Mouse (Mus musculus) stomach, postnatal 0 days (tissue): Measurements from ENCODE around the gene Zfp868. TPM values are rescaled to one million over a fixed set of nuclear protein-coding genes. Genes with fewer than 3 reads are reported as not detected.
"Not testable (repeated sequence)": the region's sequence is repeated elsewhere in the genome, so short reads cannot be mapped to it uniquely, and the experiment has no call there.

ENCODE experiments used
- ATAC-seq: fragments of 200-750 bp; cut with Nextera tagmentation; 2 replicates; pipeline ENCODE4 v1.8.0; 2017; ENCODE audit not compliant: low FRiP score, low TSS enrichment
- DNase-seq: peaks from one replicate; pipeline ENCODE4 v3.0.0-alpha.2; 2016; ENCODE audit warnings: low spot score
- H3K27ac ChIP-seq: fragments of 300-500 bp; sonication (generic); replicated peaks from 2 replicates; pipeline ENCODE4 v1.5.1; 2014; ENCODE audit warnings: mild to moderate bottlenecking, control low read depth
- H3K27me3 ChIP-seq: fragments of 300-500 bp; sonication (generic); 2 replicates; pipeline ENCODE4 v1.6.1; 2014; ENCODE audit warnings: low read length; ENCODE audit not compliant: control insufficient read depth, insufficient read depth
- H3K36me3 ChIP-seq: fragments of 300-500 bp; sonication (generic); 2 replicates; pipeline ENCODE4 v1.6.1; 2014; ENCODE audit warnings: low read length, mixed read lengths; ENCODE audit not compliant: control insufficient read depth, insufficient read depth
- H3K4me1 ChIP-seq: fragments of 300-500 bp; sonication (generic); replicated peaks from 2 replicates; pipeline ENCODE4 v1.6.1; 2014; ENCODE audit warnings: antibody characterized with exemption; ENCODE audit not compliant: control insufficient read depth, insufficient read depth
- H3K4me2 ChIP-seq: fragments of 300-500 bp; sonication (generic); replicated peaks from 2 replicates; pipeline ENCODE4 v1.6.1; 2014; ENCODE audit warnings: low read depth, mild to moderate bottlenecking, control low read depth, moderate library complexity
- H3K4me3 ChIP-seq: fragments of 300-500 bp; sonication (generic); 2 replicates; pipeline ENCODE4 v1.5.1; 2014; ENCODE audit warnings: low read depth, low read length, control low read depth
- H3K9ac ChIP-seq: fragments of 300-500 bp; sonication (generic); 2 replicates; pipeline ENCODE4 v1.6.1; 2014; ENCODE audit warnings: mild to moderate bottlenecking, low read length, control low read depth, mixed read lengths
- H3K9me3 ChIP-seq: fragments of 300-500 bp; sonication (generic); 2 replicates; pipeline ENCODE4 v1.6.1; 2016; ENCODE audit warnings: low read length; ENCODE audit not compliant: control insufficient read depth
- CTCF ChIP-seq: IDR thresholded peaks from 2 replicates; pipeline ENCODE4 v1.5.1; 2016; ENCODE audit warnings: antibody characterized with exemption, low read depth, mild to moderate bottlenecking, moderate library complexity
- EP300 ChIP-seq: optimal IDR thresholded peaks from 2 replicates; pipeline ENCODE3; 2016; ENCODE audit warnings: antibody characterized with exemption
- WGBS: fragments of 180-500 bp; shearing (Covaris S2); extraction: QIAGEN DNeasy Blood & Tissue Kit; methylation state at CpG from one replicate; pipeline ENCODE4 v1.1.7; 2014; 5-methylcytosine and 5-hydroxymethylcytosine counted together
- polyA plus RNA-seq: library from polyadenylated mRNA; unstranded; fragments of >200 nt; fragmentation: Nextera tagmentation; extraction: Ambion mirVana; gene quantifications from 2 replicates; pipeline ENCODE4 v1.2.1, GENCODE M21; 2015

Gene Zfp868
- polyA plus RNA-seq, 1 experiment from 2014 or later, result 9.0 TPM

- ATAC-seq, result no peak
- 64% methylated on average over 2 of the region's 2 CpGs for WGBS
- DNase-seq, result no peak
These were observed 10.7 kb downstream of the Zfp868 start for GRCm38 (mm10) chr8:69614687-69615086.

GRCm38 (mm10) chr8:69597598-69597997 is 27.8 kb downstream of the Zfp868 start:
- 85% methylated on average over 2 of the region's 3 CpGs for WGBS
- not testable (repeated sequence) for H3K4me2 ChIP-seq, H3K9me3 ChIP-seq, H3K27me3 ChIP-seq, H3K36me3 ChIP-seq, H3K4me1 ChIP-seq, DNase-seq, H3K9ac ChIP-seq, H3K4me3 ChIP-seq, H3K27ac ChIP-seq, ATAC-seq

More at GRCm38 (mm10) chr8:69614687-69615086, 10.7 kb downstream of the Zfp868 start:
- Histone ChIP-seq H3K4me2 (no peak overlapping the region), H3K4me3 (no peak overlapping the region), H3K36me3 (peaks cover 23% of the 10 kb centered on the region; the same call in 1 of the 2 replicates), H3K27ac (no peak overlapping the region), H3K9me3 (no peaks in the 10 kb centered on the region), H3K9ac (no peak overlapping the region), H3K27me3 (no peaks in the 10 kb centered on the region), H3K4me1 (no peaks in the 10 kb centered on the region)
- TF ChIP-seq EP300, result no peak
- peak; percentile 57 for TF ChIP-seq CTCF

- ATAC-seq (no peak), DNase-seq (peak; percentile 45)
- Histone ChIP-seq H3K4me1 (no peaks in the 10 kb centered on the region), H3K27me3 (no peaks in the 10 kb centered on the region), H3K27ac (no peak overlapping the region), H3K4me2 (peak overlapping the region; percentile 80), H3K9me3 (no peaks in the 10 kb centered on the region), H3K36me3 (no peaks in the 10 kb centered on the region), H3K9ac (peak overlapping the region; percentile 63), H3K4me3 (peak overlapping the region; percentile 41)
- peak; percentile 3; the same call in 1 of the 2 replicates for TF ChIP-seq CTCF
- TF ChIP-seq EP300, result no peak
- WGBS, result 2% methylated on average over 52 of the region's 54 CpGs
These were observed 40.6 kb downstream of the Zfp868 start for GRCm38 (mm10) chr8:69584611-69585202.

GRCm38 (mm10) chr8:69584201-69584600 is 41.1 kb downstream of the Zfp868 start:
- not testable (repeated sequence) for H3K27me3 ChIP-seq, H3K36me3 ChIP-seq, DNase-seq, H3K9me3 ChIP-seq, ATAC-seq, H3K27ac ChIP-seq, H3K4me1 ChIP-seq
- WGBS, result 25% methylated on average over 7 of the region's 7 CpGs
- Histone ChIP-seq H3K4me2 (peak overlapping the region; percentile 80), H3K9ac (peak overlapping the region; percentile 63), H3K4me3 (peak overlapping the region; percentile 41)

Other genes with a start within 250 kb of the Zfp868 start
- gene Gm9495, start 172.0 kb downstream of the Zfp868 start, polyA plus RNA-seq, result not detected in 2 replicates
- gene Gm7697, start 102.6 kb downstream of the Zfp868 start, polyA plus RNA-seq, result not detected in 2 replicates
- 0.57 and 0.61 TPM in 2 replicates for gene Zfp964, start 28.9 kb upstream of the Zfp868 start, polyA plus RNA-seq
- gene Zfp869, start 85.2 kb upstream of the Zfp868 start, polyA plus RNA-seq, result 11.1 and 12.3 TPM in 2 replicates
- 2.8 and 3.3 TPM in 2 replicates for gene Zfp963, start 124.4 kb upstream of the Zfp868 start, polyA plus RNA-seq
- gene Gm20422, start 149.3 kb upstream of the Zfp868 start, polyA plus RNA-seq, result 0.34 and 0.39 TPM in 2 replicates
- 19.4 and 21.5 TPM in 2 replicates for gene Atp13a1, start 165.6 kb upstream of the Zfp868 start, polyA plus RNA-seq
- gene Zfp866, start 165.6 kb upstream of the Zfp868 start, polyA plus RNA-seq, result 8.4 and 9.0 TPM in 2 replicates
- 5.8 and 6.0 TPM in 2 replicates for gene Gmip, start 183.1 kb upstream of the Zfp868 start, polyA plus RNA-seq
- 0.24 and 0.28 TPM in 2 replicates for gene Lpar2, start 196.9 kb upstream of the Zfp868 start, polyA plus RNA-seq
- gene Pbx4, start 206.9 kb upstream of the Zfp868 start, polyA plus RNA-seq, result 4.9 and 5.1 TPM in 2 replicates